Mouse (Mus musculus): ENCODE measurements around the gene Nek6.

DNA sequence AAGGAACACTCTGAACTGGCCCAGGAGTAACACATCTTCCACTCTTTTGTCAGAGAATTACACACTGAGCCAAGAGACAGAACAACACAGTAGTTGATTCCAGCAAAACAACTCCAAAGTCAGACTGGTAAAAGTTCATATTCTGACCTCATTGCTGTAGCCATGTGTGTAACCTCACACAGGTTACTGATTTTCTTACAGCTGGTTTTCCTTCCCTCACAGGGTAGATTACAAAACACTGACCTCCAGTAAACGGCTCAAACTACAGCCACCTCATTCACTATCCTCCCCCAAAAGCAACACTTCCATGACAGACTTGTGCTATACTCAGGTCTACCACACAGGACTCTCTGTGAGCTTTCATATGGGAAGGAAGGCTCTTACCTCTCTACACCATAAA, 96.3 kb downstream of the Nek6 start:
- TF ChIP-seq CTCF (IDR thresholded peaks at IDR 0.05; ENCODE audit: extremely low read depth, insufficient read depth, low read length) (no peak), POLR2A (IDR thresholded peaks at IDR 0.05; ENCODE audit: extremely low read depth, insufficient read depth, low read length) (no peak)

Data from cortical plate, adult 2 months (tissue).